Mouse (Mus musculus): ENCODE results near the gene Pex14. TPM values are rescaled to one million over a fixed set of nuclear protein-coding genes. Genes with fewer than 3 reads are reported as not detected.

Pex14 gene
- polyA plus RNA-seq (2014; fragmentation: Illumina TruSeq; extraction: RNeasy Lipid Tissue Mini Kit (QIAGEN cat#74804)): 1.2 TPM

DNA sequence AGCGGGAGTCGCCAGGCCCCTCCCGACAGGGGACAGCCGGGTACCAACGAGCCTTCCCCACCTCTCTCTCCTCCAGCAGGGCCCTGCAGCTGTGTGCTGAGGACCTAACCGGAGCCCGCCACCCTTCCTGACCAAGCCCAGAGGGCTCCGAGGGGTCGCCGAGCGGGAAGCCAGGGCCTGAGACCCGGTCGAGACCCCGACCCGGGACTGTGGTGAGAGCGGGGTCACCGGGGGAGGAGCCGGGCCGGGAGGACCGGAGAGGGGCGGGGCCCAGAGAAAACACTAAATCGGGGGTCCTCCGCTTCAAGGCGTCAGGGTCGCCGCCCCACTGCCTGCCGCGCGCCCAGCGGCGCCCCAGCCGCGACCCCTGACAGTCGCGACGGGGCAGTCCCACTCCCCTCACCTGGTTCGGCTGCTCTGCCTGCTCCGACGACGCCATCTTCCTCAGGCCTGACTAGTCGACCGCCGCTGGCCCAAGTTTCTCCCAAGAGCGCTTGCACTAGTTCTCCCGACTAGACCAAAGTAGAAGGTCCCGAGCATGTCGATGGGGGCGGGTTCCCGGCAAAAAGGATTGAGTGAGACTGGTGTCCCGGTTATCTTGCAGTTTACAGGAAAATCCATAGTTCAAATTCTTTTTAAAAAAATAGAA is at the start of gene Pex14:
TSS of gene Pex14 (minus strand) at position 508 of the 649 bp plus-strand sequence.

DNA sequence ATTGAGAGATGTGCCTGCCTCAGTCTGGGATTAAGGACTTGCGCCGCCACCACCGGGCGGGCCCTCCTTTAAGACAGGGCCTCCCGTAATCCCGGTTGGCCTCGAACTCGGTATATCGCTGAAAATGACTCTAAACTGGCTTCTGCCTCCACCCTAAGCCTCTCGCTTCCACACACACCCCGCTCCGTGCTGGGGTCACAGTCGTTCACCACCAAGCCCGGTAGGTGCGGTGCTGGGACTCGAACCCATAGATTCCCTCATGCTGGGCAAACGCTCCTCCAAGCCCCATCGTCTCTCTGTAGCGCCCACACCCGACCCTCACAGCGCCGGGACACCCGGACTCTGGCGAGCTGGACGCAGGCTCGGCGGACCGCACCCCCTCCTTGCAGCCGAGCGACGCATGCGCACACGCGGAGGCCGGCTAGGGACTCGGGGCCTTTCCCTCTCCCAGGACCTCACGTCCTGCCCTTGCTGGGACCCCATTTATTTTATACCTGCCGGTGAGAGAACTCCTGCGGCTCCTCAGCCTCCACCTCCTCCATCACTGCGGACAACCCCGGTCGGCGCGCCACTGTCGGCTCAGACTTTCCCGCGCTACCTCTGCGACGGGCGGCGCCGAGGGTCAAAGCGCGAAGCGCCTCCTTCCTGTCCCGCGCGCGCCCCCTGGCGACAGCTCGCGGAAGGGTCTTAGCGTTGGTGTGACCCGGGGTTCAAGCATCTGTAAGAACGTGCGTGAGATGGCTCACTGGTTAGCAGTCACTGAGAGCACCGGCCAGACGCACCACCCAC is 37.5 kb upstream of the Pex14 start, which contains the start of gene Cenps:
TSS of gene Cenps (minus strand) at position 648 of the 789 bp plus-strand sequence.

DNA sequence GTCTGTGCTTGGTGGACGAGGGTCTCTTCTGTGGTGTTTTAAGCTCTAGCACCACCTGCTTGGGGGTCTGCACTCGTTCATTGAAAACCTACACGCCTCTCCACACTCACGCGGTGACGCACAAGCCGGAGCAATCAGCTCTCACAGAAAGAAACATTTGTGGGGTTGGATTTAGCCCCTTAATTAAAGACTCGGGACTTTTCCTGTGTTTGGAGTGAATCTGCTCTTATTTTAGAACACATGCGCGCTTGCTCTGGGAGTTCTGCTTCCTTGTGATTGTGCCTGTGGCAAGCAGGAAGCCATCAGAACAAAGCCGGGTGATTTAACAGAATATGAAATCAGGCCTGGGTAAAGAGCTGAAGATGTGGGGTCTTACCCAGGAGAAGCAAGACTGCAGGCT is 27.0 kb upstream of the Pex14 start, which contains the start of gene Cort:
TSS of gene Cort (minus strand) at position 101 of the 400 bp plus-strand sequence.

DNA sequence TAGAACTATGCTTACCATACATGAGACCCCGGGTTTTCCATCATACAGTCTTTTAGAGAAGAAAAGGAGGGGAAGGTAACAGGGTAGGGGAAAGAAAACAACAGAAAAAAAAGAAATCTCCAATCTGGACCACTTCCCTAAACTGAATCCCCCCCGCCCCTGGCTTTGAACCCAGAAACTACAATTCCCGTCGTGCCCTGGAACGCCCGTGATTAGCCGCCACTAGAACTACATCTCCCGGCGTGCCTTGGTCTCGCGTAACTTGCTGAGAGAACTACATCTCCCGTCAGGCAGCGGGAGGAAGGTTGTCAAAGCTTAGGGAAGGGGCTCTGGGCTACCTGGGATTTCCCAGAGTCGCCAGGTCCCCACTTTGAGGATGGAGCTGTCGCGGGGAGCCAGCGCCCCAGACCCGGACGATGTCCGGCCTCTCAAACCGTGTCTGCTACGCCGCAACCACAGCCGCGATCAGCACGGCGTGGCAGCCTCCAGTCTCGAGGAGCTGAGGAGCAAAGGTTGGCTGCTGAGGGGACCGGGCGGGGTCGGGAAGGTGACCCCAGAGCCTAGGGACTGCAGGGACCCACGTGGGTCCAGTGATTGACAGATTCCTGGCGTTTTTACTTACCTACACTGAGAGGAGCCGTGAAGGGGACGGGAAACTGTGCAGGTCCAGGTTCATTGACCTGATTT is 4.3 kb upstream of the Pex14 start, which contains the start of gene Dffa:
TSS of gene Dffa (plus strand) at position 272 of the 687 bp plus-strand sequence.

Other genes with a start within 250 kb of the Pex14 start
- 4.2 TPM for gene Dffa, start 4.3 kb upstream of the Pex14 start, polyA plus RNA-seq (2014; fragmentation: Illumina TruSeq; extraction: RNeasy Lipid Tissue Mini Kit (QIAGEN cat#74804))
- not detected for gene Cort, start 26.9 kb upstream of the Pex14 start, polyA plus RNA-seq (2014; fragmentation: Illumina TruSeq; extraction: RNeasy Lipid Tissue Mini Kit (QIAGEN cat#74804))
- 7.9 TPM for gene Cenps, start 37.8 kb upstream of the Pex14 start, polyA plus RNA-seq (2014; fragmentation: Illumina TruSeq; extraction: RNeasy Lipid Tissue Mini Kit (QIAGEN cat#74804))
- 27.6 TPM for gene Pgd, start 66.9 kb upstream of the Pex14 start, polyA plus RNA-seq (2014; fragmentation: Illumina TruSeq; extraction: RNeasy Lipid Tissue Mini Kit (QIAGEN cat#74804))
- gene Kif1b, start 207.8 kb upstream of the Pex14 start, polyA plus RNA-seq (2014; fragmentation: Illumina TruSeq; extraction: RNeasy Lipid Tissue Mini Kit (QIAGEN cat#74804)): 96.1 TPM